Mouse (Mus musculus): ENCODE measurements around the gene Dnm2.

- TF ChIP-seq CTCF (IDR thresholded peaks at IDR 0.05; ENCODE audit: borderline replicate concordance, extremely low read depth, insufficient read depth, insufficient read length) (no peak), POLR2A (IDR thresholded peaks at IDR 0.05; ENCODE audit: borderline replicate concordance, extremely low read depth, insufficient read depth, insufficient read length, poor library complexity, severe bottlenecking) (no peak)
Observed at GRCm38 (mm10) chr9:21551049-21551448, 126.3 kb downstream of the Dnm2 start.

Measured in brain, embryonic 14.5 days (tissue).